Mouse (Mus musculus): ENCODE measurements around the gene Ahnak2.

DNA sequence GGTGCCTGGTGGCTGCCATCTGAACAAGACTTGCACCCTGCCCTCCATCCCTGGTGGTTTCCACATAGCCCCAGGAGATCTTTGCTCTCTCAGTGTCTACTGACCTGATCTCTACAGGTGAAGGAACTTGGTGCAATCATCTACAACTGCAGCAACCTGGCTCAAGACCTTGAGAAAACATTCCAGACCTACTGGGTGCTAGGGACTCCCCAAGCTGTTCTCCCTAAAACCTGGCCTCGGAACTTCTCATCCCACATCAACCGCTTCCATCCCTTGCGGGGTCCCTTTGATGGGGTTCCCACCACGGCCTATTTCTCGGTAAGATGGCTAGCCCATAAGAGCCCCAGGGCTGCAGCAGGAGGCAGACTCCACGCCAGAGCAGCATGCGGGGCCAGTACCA, 35.9 kb downstream of the Ahnak2 start:
- TF ChIP-seq CTCF (IDR thresholded peaks at IDR 0.05; ENCODE audit: low read depth) (no peak), EP300 (IDR thresholded peaks at IDR 0.05; ENCODE audit: low read depth) (no peak)

Measured in liver, postnatal 0 days (tissue).